Mouse (Mus musculus): ENCODE data around the gene Hhat. TPM values are rescaled to one million over a fixed set of nuclear protein-coding genes. Genes with fewer than 3 reads are reported as not detected.

Gene Hhat
- total RNA-seq, 2 experiments from 2014 or later, result 0.80 to 8.0 TPM

- peak; percentile 56 for ATAC-seq (replicated peaks; ENCODE audit: low FRiP score, low TSS enrichment, poor library complexity, severe bottlenecking)
Measured at GRCm38 (mm10) chr1:192746201-192746600, 24.8 kb downstream of the Hhat start.

GRCm38 (mm10) chr1:192745240-192746101 is 25.6 kb downstream of the Hhat start:
- peak; percentile 87 for ATAC-seq (replicated peaks; ENCODE audit: low FRiP score, low TSS enrichment, poor library complexity, severe bottlenecking)

- ATAC-seq (replicated peaks; ENCODE audit: low FRiP score, low TSS enrichment, poor library complexity, severe bottlenecking), result no peak
Measured at GRCm38 (mm10) chr1:192744880-192745239, 26.2 kb downstream of the Hhat start.

- ATAC-seq (replicated peaks; ENCODE audit: low FRiP score, low TSS enrichment, poor library complexity, severe bottlenecking), result no peak
Measured at GRCm38 (mm10) chr1:192742394-192743251, 28.4 kb downstream of the Hhat start.

- ATAC-seq (replicated peaks; ENCODE audit: low FRiP score, low TSS enrichment, poor library complexity, severe bottlenecking), result no peak
Measured at GRCm38 (mm10) chr1:192741896-192742295, 29.1 kb downstream of the Hhat start.

GRCm38 (mm10) chr1:192736524-192736923 is 34.5 kb downstream of the Hhat start:
- no peak for ATAC-seq (replicated peaks; ENCODE audit: low FRiP score, low TSS enrichment, poor library complexity, severe bottlenecking)

GRCm38 (mm10) chr1:192736002-192736426 is 35.0 kb downstream of the Hhat start:
- 0 out of 2 replicates have a peak, but pooled peaks have one; percentile 15 for ATAC-seq (replicated peaks; ENCODE audit: low FRiP score, low TSS enrichment, poor library complexity, severe bottlenecking)

GRCm38 (mm10) chr1:192730517-192730916 is 40.5 kb downstream of the Hhat start:
- no peak for ATAC-seq (replicated peaks; ENCODE audit: low FRiP score, low TSS enrichment, poor library complexity, severe bottlenecking)

GRCm38 (mm10) chr1:192726996-192727624 is 43.9 kb downstream of the Hhat start:
- ATAC-seq (replicated peaks; ENCODE audit: low FRiP score, low TSS enrichment, poor library complexity, severe bottlenecking), result peak; percentile 90

GRCm38 (mm10) chr1:192722147-192722546 is 48.9 kb downstream of the Hhat start:
- 0 out of 2 replicates have a peak, but pooled peaks have one; percentile 63 for ATAC-seq (replicated peaks; ENCODE audit: low FRiP score, low TSS enrichment, poor library complexity, severe bottlenecking)

- no peak for ATAC-seq (replicated peaks; ENCODE audit: low FRiP score, low TSS enrichment, poor library complexity, severe bottlenecking)
Measured at GRCm38 (mm10) chr1:192720156-192720555, 50.9 kb downstream of the Hhat start.

GRCm38 (mm10) chr1:192711779-192712348 is 59.2 kb downstream of the Hhat start:
- peak; percentile 76 for ATAC-seq (replicated peaks; ENCODE audit: low FRiP score, low TSS enrichment, poor library complexity, severe bottlenecking)

GRCm38 (mm10) chr1:192700339-192701073 is 70.5 kb downstream of the Hhat start:
- no peak for ATAC-seq (replicated peaks; ENCODE audit: low FRiP score, low TSS enrichment, poor library complexity, severe bottlenecking)

GRCm38 (mm10) chr1:192699101-192699500 is 71.9 kb downstream of the Hhat start:
- no peak for ATAC-seq (replicated peaks; ENCODE audit: low FRiP score, low TSS enrichment, poor library complexity, severe bottlenecking)

GRCm38 (mm10) chr1:192696371-192696863 is 74.6 kb downstream of the Hhat start:
- peak; percentile 45; the same call in 1 of the 2 replicates for ATAC-seq (replicated peaks; ENCODE audit: low FRiP score, low TSS enrichment, poor library complexity, severe bottlenecking)

GRCm38 (mm10) chr1:192693644-192694043 is 77.4 kb downstream of the Hhat start:
- ATAC-seq (replicated peaks; ENCODE audit: low FRiP score, low TSS enrichment, poor library complexity, severe bottlenecking), result no peak

- ATAC-seq (replicated peaks; ENCODE audit: low FRiP score, low TSS enrichment, poor library complexity, severe bottlenecking), result no peak
Measured at GRCm38 (mm10) chr1:192692982-192693381, 78.0 kb downstream of the Hhat start.

GRCm38 (mm10) chr1:192682219-192682951 is 88.6 kb downstream of the Hhat start:
- ATAC-seq (replicated peaks; ENCODE audit: low FRiP score, low TSS enrichment, poor library complexity, severe bottlenecking), result no peak
